Mouse (Mus musculus): ENCODE results near the gene Clasp1. TPM values are rescaled to one million over a fixed set of nuclear protein-coding genes. Genes with fewer than 3 reads are reported as not detected.

Clasp1 gene
- polyA plus RNA-seq, 1 experiment from 2014 or later, result 117 TPM

DNA sequence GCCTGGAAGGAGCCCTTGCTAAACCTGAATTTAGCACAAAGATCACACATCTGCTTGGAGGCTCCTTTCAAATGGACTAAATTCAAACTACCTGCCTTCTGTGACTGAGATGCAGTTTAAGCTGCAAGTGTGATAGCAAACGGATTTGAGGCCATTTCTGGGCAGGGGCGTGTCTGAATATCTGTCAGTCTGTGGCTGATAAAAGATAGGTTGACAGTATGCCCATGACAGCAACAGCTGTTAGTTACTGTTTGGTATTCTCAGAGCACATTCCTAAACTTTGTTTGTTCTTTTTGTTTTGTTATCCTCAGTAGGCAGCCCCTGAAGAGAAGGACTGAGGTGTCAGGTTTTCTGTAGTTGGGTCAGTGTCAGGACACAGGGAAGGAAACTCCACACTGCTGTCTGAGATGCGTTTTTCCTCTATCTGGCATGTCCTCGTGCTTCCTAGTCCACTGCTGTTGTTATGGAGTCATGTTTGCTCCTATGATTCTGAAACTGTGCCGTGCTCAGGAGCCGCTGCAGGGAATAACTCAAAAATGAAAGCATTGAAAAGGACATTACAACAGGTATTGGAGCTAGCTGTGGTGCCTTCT lies 94.7 kb downstream of the Clasp1 start:
- Histone ChIP-seq H3K9ac (no peak overlapping the region), H3K36me3 (no peaks in the 10 kb centered on the region; the same call in 1 of the 2 replicates), H3K9me3 (no peaks in the 10 kb centered on the region), H3K4me1 (replicated peaks) (peaks cover 12% of the 10 kb centered on the region), H3K4me2 (no peak overlapping the region), H3K4me3 (no peak overlapping the region), H3K27ac (no peak overlapping the region), H3K27me3 (no peaks in the 10 kb centered on the region)
- WGBS, result 83% methylated on average over 6 of the region's 6 CpGs
- no peak for ATAC-seq (ENCODE audit: low FRiP score)

DNA sequence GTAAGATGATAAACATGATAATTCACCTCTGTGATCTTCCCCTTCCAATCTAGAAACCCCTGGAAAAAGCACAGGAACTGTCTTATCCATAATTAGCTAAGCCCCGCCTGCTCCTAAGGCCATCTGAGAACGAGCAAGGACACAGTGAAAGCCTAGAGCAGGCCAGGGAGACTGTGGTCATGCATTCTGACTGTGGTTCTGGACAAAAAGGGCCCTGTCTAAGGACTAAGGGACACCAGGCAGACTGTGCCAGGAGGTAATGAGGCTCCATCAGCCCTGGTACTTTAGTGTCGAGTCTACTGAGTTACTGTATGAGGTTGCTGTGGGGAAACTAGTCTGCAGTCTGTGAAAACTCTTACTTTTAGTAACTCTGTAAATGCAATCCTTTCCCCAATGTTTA lies 96.7 kb downstream of the Clasp1 start:
- H3K36me3 ChIP-seq, result peaks cover 4% of the 10 kb centered on the region; the same call in 1 of the 2 replicates
- WGBS, result 82% methylated on average over 3 of the region's 3 CpGs
- H3K9me3 ChIP-seq, result no peaks in the 10 kb centered on the region
- H3K4me2 ChIP-seq, result no peak overlapping the region
- no peak overlapping the region for H3K4me3 ChIP-seq
- H3K9ac ChIP-seq, result no peak overlapping the region
- no peak overlapping the region for H3K27ac ChIP-seq
- H3K27me3 ChIP-seq, result no peaks in the 10 kb centered on the region
- ATAC-seq (ENCODE audit: low FRiP score), result no peak
- H3K4me1 ChIP-seq (replicated peaks), result peaks cover 12% of the 10 kb centered on the region

DNA sequence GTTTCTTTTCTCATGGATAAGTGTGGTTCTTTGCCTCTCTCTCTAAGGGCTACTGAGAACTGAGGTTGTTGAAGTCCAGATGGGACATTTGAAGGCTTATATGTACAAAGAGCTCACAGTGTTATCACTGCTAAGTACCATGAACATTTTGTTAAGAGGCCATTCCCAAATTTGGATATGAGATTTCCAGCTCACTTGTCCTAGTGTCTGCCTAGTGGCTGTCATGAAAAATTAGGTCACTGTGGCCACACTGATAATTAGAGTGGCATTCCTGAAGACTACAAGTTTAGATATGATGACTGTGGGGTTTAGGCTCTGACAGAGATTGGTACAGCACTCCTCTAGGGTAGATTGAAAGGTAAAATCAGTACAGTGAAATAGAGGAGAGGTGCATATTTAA lies 97.2 kb downstream of the Clasp1 start:
- Histone ChIP-seq H3K27ac (no peak overlapping the region), H3K4me3 (no peak overlapping the region), H3K9ac (no peak overlapping the region), H3K4me2 (no peak overlapping the region), H3K9me3 (no peaks in the 10 kb centered on the region), H3K4me1 (replicated peaks) (peaks cover 12% of the 10 kb centered on the region), H3K36me3 (peaks cover 4% of the 10 kb centered on the region; the same call in 1 of the 2 replicates), H3K27me3 (no peaks in the 10 kb centered on the region)
- ATAC-seq (ENCODE audit: low FRiP score), result no peak

DNA sequence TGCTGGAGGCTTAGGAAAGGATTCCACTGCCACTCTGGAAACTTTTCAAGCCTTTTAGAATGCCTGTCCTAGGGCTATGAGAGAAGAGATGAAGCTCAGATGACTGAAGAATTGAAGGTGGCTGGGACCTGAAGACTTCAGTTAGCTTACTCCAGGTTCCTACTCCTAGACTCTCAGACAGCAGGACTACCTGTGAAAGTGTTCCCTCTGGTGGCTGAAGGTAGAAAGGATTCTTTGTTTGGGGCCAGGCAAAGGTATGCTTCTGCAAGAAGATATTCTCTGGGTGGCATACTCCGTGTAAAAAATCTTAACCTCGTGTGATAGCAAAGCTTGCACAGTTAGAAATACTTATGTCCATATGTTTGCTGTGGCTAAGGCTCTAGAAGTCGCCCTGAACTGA lies 104.0 kb downstream of the Clasp1 start:
- Histone ChIP-seq H3K4me3 (no peak overlapping the region), H3K27me3 (no peaks in the 10 kb centered on the region), H3K9me3 (no peaks in the 10 kb centered on the region), H3K4me1 (replicated peaks) (peaks cover 8% of the 10 kb centered on the region), H3K4me2 (no peak overlapping the region), H3K9ac (no peak overlapping the region), H3K27ac (no peak overlapping the region), H3K36me3 (peaks cover 8% of the 10 kb centered on the region)
- 93% methylated on average over 3 of the region's 3 CpGs for WGBS
- ATAC-seq (ENCODE audit: low FRiP score), result no peak

DNA sequence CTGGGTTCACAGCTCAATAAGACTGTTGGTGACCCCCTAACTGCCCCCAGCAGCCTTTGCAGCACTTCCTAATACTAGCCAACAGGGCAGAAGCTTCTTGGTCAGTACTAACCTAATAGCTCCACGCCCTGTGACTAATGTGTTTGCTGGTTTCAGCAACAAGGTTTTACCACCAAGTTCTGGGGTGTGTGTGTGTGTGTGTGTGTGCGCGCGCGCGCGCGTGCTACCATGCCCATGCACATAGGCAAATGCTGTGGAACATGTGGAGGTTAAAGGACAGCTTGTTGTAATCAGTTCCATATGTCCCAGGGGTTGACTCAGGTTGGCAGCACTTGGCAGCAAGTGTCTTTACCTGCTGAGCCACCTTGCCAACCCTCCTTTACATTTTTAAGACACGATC lies 105.7 kb downstream of the Clasp1 start:
- Histone ChIP-seq H3K4me2 (no peak overlapping the region), H3K4me3 (no peak overlapping the region), H3K9ac (no peak overlapping the region), H3K27me3 (no peaks in the 10 kb centered on the region), H3K4me1 (replicated peaks) (peaks cover 8% of the 10 kb centered on the region), H3K36me3 (peaks cover 17% of the 10 kb centered on the region), H3K27ac (0 out of 2 replicates have a peak overlapping the region, but pooled peaks have one; percentile 18), H3K9me3 (no peaks in the 10 kb centered on the region)
- WGBS, result 97% methylated on average over 9 of the region's 9 CpGs
- ATAC-seq (ENCODE audit: low FRiP score), result 0 out of 2 replicates have a peak, but pooled peaks have one; percentile 21

DNA sequence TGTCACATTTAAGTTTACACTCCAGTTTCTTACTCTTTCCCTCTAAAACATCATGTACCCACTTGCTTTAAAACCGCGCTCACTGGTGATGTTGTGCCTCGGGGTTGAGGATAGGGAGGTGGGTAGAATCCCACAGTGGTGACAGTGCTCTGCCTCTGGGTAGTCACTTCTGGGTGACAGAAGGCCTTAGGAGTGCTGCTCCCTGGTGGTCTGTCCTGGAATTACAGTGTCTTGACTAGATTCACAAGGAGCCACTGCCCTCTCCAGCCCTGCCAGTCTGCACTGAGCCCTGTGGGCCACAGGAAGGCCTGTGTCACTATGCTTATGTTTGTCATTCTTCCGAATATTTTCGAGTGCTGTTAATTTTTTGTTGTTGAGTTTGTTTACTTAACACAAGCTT lies 109.5 kb downstream of the Clasp1 start:
- ATAC-seq (ENCODE audit: low FRiP score), result peak; percentile 44
- Histone ChIP-seq H3K9ac (no peak overlapping the region), H3K27ac (no peak overlapping the region), H3K36me3 (peaks cover 55% of the 10 kb centered on the region), H3K4me2 (no peak overlapping the region), H3K27me3 (no peaks in the 10 kb centered on the region), H3K4me1 (replicated peaks) (peaks cover 8% of the 10 kb centered on the region), H3K4me3 (no peak overlapping the region), H3K9me3 (no peaks in the 10 kb centered on the region)
- WGBS, result 75% methylated on average over 5 of the region's 5 CpGs

DNA sequence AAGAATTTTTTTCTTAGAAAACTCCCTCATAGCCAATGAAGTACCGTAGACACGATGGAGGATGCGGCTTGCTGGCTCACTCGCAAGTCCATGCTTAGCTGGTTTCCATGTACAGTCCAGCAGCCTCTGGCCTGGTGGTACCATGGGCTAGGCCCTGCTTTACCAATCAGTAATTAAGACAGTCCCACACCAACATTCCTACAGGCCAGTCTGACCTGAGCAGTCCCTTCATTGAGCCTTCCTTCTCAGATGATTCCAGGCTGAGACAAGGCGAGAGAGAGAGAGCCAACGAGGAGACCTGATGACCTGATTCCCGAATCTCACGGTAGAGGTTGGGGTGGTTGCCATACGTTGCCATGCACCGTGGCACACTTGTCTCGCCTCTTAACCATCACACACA lies 111.7 kb downstream of the Clasp1 start:
- Histone ChIP-seq H3K27me3 (no peaks in the 10 kb centered on the region), H3K4me2 (no peak overlapping the region), H3K9me3 (no peaks in the 10 kb centered on the region), H3K4me3 (no peak overlapping the region), H3K4me1 (replicated peaks) (no peaks in the 10 kb centered on the region), H3K27ac (no peak overlapping the region), H3K9ac (no peak overlapping the region), H3K36me3 (peaks cover 77% of the 10 kb centered on the region)
- WGBS, result 96% methylated on average over 11 of the region's 11 CpGs
- ATAC-seq (ENCODE audit: low FRiP score), result no peak

DNA sequence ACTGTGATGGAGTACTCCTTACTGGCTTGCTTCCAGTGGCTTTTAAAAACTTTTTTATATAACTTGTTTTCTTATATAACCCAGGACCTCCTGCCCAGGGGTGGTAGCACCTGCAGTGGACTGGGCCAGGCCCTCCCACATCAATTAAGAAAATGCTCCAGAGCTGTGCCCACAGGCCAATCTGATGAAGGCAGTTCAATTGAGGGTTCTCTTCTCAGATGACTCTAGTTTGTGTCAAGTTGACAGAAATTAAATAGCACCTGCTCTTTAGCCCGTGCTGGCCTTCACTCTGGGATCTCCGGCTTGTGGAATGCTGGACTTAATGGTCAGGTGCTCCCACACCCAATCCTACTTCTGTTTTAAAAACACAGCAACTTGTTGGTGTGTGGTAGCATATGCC lies 112.8 kb downstream of the Clasp1 start:
- Histone ChIP-seq H3K4me1 (replicated peaks) (no peaks in the 10 kb centered on the region), H3K9ac (no peak overlapping the region), H3K4me2 (no peak overlapping the region), H3K27ac (no peak overlapping the region), H3K9me3 (no peaks in the 10 kb centered on the region), H3K4me3 (no peak overlapping the region), H3K27me3 (no peaks in the 10 kb centered on the region), H3K36me3 (peaks cover 88% of the 10 kb centered on the region)
- ATAC-seq (ENCODE audit: low FRiP score), result no peak
- 96% methylated on average over 2 of the region's 2 CpGs for WGBS

DNA sequence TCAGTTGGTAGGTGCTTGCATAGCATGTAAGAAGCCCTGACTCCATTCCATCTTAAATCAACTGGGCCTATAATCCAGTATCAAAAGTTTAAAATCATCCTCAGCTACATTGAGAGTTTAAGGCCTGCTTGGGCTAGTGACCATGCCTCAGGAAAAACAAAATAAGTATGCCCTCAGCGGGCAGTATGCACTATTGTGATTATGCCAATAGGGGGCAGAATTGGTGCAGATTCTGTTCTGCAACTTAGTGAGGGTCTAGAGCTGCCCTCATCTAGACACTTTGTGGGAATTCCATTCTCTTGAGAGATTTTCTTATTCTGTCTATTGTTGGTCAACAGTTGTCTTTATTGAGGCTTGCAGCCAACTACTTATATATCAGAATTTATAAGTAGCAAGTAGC lies 116.9 kb downstream of the Clasp1 start:
- H3K4me1 ChIP-seq (replicated peaks), result no peaks in the 10 kb centered on the region
- peaks cover 99% of the 10 kb centered on the region for H3K36me3 ChIP-seq
- 94% methylated on average over 1 of the region's 1 CpGs for WGBS
- ATAC-seq (ENCODE audit: low FRiP score), result no peak
- H3K4me2 ChIP-seq, result no peak overlapping the region
- no peaks in the 10 kb centered on the region for H3K27me3 ChIP-seq
- H3K27ac ChIP-seq, result no peak overlapping the region
- H3K9ac ChIP-seq, result no peak overlapping the region
- H3K4me3 ChIP-seq, result no peak overlapping the region
- no peaks in the 10 kb centered on the region for H3K9me3 ChIP-seq

DNA sequence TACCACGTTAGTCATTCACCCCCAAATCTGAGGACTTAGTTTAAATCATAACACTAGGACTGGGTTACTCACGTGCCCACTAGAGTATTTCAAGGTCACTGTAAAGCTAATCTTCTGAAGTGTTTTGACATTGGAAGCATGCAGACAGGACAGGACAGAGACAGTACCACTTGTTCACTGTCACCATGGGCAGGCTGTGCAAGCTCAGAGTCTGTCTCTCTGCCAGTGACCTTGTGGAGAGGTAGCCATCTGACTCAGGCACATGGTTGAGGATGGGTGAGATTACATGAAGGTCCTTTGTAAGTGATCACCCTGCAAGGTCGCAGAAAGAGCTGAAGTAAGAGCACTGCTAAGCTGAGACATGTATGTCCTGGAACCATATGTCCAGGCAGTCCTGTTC lies 122.1 kb downstream of the Clasp1 start:
- no peak for ATAC-seq (ENCODE audit: low FRiP score)
- Histone ChIP-seq H3K4me1 (replicated peaks) (no peaks in the 10 kb centered on the region), H3K36me3 (peaks cover 98% of the 10 kb centered on the region), H3K4me2 (no peak overlapping the region), H3K27ac (no peak overlapping the region), H3K9me3 (no peaks in the 10 kb centered on the region), H3K27me3 (no peaks in the 10 kb centered on the region), H3K4me3 (no peak overlapping the region), H3K9ac (no peak overlapping the region)
- WGBS, result 96% methylated on average over 3 of the region's 3 CpGs

DNA sequence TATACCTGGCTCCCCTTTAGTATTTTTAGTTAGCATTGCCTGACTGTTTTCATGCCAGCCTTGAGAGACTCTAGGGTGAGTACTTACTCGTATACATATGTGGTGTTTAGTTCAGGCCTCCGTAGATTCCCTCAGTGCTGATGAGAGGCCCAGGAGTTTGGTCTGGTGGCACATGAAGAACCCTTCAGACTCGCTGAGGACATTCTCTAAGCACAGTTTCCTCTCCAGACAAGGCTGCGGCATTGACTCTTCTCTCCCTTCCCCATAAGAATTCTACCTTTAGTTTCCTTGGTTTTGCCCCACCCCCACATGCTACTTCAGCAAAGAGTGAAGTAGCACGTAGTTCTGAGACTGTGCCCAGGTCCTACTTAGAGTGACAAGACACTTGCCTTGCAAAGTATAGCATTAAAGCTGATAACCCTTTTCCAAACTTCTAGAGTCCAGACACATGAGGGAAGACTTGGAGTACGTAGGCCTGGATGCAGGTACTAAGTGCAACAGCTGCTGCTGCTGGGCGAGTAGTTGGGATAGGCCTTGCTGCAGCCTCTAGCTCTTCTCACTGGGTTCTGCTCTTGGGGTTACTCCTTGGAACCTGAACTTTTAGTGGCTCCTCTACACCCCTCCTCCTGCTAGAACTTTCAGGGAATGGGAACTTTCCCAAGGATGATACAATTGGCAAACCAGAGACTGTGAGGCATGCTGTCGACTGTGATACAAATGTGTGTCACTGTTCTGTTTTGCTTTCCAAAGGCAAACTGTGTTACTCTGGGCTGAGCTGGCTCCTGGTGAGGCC lies 123.1 kb downstream of the Clasp1 start:
- no peak overlapping the region for H3K27ac ChIP-seq
- H3K9me3 ChIP-seq, result no peaks in the 10 kb centered on the region
- H3K4me2 ChIP-seq, result no peak overlapping the region
- H3K4me1 ChIP-seq (replicated peaks), result no peaks in the 10 kb centered on the region
- H3K36me3 ChIP-seq, result peaks cover 97% of the 10 kb centered on the region
- H3K4me3 ChIP-seq, result no peak overlapping the region
- WGBS, result 95% methylated on average over 8 of the region's 8 CpGs
- ATAC-seq (ENCODE audit: low FRiP score), result no peak
- no peaks in the 10 kb centered on the region for H3K27me3 ChIP-seq
- H3K9ac ChIP-seq, result no peak overlapping the region

DNA sequence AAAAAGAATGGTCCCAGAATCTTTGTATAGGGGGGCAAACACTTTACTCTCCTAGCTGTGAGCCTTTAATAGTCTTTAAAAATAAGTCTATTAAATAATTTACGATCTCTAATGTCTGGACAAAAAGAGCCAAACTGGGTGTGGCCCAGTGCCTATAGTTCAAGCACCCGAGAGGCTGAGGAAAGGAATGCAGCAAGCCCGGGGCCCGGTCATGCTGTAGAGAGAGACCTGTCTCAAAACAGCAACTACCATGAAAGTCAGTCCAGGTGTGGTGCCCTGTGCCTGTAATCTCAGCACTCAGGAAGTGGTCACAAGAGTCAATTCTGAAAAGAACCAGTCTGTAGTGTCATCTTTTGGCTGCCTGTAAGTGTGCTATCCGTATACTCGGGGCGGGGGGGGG lies 127.4 kb downstream of the Clasp1 start:
- Histone ChIP-seq H3K36me3 (peaks cover 83% of the 10 kb centered on the region), H3K9ac (no peak overlapping the region), H3K27ac (no peak overlapping the region), H3K9me3 (no peaks in the 10 kb centered on the region), H3K27me3 (no peaks in the 10 kb centered on the region), H3K4me1 (replicated peaks) (no peaks in the 10 kb centered on the region), H3K4me2 (no peak overlapping the region), H3K4me3 (no peak overlapping the region)
- 79% methylated on average over 7 of the region's 7 CpGs for WGBS
- ATAC-seq (ENCODE audit: low FRiP score), result no peak

DNA sequence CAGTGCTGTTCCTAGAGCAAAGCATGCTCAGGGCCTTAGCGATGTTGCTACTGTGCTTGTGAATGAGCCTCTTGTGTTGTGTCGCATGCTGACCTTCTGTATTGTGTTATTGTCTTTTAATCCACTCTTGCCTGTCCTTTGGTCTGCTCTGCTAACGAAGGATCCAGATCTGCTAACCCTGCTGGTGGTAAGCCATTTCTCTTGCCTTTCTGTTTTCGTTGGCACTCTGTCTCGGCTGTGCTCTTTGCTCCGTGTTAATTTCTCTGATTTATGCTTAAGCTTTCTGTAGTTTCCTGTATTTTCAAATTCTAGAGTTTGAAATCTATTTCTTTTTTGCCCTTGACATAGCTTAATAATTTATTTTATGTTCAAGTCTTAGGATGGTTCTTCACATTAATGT lies 134.3 kb downstream of the Clasp1 start:
- Histone ChIP-seq H3K27me3 (no peaks in the 10 kb centered on the region), H3K4me1 (replicated peaks) (no peaks in the 10 kb centered on the region), H3K9me3 (no peaks in the 10 kb centered on the region), H3K4me2 (no peak overlapping the region), H3K9ac (no peak overlapping the region), H3K4me3 (no peak overlapping the region), H3K27ac (no peak overlapping the region), H3K36me3 (peaks cover 77% of the 10 kb centered on the region)
- WGBS, result 87% methylated on average over 6 of the region's 6 CpGs
- ATAC-seq (ENCODE audit: low FRiP score), result no peak
